Mouse (Mus musculus): ENCODE results near the gene Usp6nl.

Usp6nl gene

DNA sequence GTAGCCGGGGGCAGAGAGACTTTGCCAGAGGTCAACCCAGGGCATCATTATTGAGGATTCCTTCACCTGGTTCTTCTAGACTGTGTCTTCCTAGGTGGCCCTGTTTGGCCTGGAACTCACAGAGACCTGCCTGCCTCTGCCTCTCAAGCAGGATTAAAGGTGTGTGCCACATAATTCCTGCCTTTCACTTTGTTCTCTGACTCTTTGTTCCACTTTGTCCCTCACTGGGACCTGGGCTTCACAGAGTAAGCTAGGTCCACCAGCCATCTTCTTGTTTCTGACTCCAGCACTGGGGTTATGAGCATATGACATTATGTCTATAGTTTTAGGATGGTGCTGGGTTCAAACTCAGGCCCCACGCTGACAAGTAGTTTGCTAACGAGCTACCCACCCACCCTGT lies 144.9 kb downstream of the Usp6nl start:
- DNase-seq (ENCODE audit: low read depth, low spot score), result no peak

DNA sequence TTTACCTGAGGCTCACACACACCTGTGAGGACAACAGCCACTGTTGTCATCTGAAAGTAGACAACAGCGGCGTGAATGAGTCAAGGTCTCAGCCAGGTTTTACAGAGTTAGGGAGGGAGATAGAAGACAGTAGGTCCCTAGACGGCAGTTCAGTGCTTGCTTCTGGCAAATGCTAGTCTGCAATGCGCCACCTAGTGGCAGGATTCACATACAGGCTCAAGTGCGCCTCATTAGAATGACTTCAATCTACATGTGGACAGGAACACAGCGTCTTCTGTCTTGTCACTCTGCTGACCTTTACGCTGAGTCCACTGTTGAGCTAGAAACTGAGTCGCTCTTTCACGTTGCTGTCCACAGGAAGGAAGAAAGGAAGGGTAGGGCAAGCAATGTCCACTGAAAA lies 146.7 kb downstream of the Usp6nl start:
- peak; percentile 88 for DNase-seq (ENCODE audit: low read depth, low spot score)

DNA sequence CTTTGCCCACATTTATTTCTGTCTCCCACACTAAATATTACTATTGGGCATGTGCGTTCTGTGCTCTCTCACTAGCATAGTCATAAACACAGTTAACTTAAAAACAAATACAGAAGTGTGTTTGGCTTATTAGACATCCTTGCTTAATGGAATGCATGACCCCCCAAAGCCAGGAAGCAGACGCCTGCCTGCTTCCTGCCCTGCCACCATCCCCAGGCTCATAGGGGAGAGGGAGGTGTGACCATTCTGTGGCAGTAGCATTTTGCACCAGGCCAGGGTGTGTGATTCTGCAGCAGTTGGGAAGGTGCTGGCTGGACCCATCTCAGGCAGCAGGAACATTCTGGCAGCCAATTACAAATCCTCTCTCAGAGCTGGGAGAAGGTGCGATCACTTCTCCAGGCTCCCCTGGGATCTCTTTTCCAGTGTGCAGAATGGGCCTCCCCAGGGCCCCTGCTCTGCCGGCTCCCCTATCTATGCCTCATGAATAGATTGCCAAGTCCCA lies 148.7 kb downstream of the Usp6nl start:
- DNase-seq (ENCODE audit: low read depth, low spot score), result no peak

DNA sequence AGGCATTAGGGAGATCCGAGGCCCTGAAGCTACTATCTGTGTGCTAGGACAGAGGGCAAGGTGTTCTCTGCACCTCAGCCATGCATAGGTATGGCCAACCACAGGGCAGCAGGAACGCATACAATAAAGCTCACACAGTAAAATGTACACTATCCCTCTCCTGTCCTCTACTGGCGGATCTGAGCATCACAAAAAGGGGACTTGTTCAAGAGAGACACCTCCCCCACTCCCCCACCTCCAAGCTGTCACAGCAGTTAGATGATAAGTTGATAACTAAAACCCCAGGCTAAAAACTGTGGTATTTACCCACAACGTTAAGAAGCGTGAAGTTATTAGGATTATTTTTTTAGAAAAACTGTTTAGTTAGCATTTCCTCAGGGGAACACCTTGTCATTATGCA lies 151.4 kb downstream of the Usp6nl start:
- DNase-seq (ENCODE audit: low read depth, low spot score), result no peak

DNA sequence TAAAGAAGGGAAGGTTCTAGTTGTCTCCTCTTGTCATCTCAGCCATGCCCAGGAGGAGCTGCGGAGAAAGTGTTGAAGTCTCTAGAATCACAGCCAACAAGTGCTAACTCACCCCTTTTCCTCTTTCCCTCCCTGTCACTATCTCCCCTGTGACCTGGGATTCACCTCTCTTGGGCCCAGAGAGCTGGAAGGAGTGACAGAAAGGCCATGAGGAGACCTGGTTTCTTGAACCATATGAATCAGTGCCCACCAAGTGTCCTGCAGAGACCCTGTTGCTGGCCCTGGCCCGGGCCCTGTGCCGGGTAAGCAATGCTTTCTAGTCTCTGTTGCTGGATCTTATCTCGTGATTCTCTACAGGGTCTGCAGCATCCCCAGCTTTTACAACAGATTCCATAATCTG lies 155.4 kb downstream of the Usp6nl start:
- no peak for DNase-seq (ENCODE audit: low read depth, low spot score)

DNA sequence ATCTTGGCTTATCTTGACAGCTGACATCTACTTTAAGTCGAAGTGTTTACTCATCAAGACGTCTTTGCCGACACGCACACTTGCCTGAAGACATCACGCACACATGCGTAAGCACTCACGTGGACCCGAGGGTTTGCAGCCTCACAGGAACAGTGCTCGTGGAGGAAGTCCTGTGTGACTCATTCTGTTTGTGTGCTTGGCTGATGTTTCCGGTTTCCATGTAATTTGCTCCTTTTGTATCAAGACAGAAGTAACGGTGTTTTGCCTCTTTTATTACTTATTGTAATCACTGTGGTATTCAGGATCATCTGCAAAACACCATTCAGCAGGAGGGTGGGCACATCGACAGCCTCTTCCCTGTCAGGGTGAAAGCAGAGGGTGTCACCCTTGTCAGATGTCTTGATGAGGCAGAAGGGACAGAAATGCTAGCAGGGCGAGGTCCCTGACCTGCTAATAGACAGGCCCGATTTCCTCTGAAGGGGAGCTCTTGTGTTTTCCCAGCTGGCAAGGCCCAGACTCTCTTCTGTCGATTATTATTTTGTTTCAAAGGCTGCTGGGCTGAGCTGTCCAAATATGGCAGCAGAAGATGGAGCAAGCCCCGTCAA lies 156.0 kb downstream of the Usp6nl start:
- DNase-seq (ENCODE audit: low read depth, low spot score), result peak; percentile 79

DNA sequence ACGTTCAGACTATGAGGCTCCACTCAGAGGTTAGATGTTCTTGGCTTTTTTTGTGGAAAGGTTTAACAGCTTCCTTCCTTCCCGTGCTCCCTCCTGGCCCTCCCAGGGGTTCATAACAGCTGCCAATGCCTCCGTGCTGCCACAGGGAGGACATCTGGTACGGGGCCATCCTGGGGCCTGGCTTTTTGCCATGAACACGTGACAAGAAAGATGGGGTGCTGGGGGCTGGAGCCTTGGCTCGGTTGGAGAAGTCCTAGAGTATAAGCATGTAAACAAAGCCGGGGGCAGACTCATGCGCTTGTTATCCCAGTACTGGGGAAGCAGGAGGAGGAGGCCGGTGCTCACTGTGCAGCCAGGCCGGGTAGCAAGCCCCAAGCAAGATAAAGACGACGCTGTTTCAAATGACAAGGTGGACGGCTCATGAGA lies 156.5 kb downstream of the Usp6nl start:
- DNase-seq (ENCODE audit: low read depth, low spot score), result no peak

DNA sequence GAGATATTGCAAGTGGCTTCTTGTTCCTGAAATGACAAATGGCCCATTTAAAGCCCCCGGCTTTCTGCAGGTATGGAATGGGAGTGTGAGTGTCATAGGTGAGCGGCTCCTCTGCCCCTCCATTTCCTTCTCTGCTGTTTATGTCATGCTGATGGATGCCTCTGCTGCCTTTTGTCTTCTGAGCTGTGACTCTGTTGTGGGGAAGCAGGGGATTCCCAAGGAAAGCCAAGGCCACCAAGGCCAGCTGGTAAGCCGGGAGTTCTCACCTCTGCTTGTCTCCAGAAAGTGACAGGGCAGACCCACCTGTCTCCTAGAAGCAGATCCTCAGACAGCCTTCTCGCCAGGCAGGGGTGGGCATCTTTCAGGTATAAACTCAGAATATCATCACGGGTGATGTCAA lies 157.2 kb downstream of the Usp6nl start:
- DNase-seq (ENCODE audit: low read depth, low spot score), result no peak

DNA sequence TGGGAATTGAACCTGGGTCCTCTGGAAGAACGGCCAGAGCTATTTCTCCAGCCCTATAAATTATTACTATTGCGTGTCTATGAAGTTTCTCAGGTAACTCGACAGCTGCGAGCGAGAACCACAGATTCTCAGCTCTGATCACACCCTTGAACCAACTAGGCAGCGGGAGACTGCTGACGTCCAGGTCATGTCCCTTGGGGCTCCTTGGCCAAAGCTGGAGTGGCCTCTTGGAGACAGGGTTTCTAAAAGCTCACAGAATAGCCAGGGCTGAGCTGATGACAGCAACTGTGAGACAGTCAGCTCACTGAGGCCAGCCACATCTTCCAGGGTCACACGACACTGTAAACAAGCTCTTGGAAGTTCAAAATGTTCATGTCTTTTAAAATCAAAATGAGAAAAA lies 159.5 kb downstream of the Usp6nl start:
- DNase-seq (ENCODE audit: low read depth, low spot score), result no peak

DNA sequence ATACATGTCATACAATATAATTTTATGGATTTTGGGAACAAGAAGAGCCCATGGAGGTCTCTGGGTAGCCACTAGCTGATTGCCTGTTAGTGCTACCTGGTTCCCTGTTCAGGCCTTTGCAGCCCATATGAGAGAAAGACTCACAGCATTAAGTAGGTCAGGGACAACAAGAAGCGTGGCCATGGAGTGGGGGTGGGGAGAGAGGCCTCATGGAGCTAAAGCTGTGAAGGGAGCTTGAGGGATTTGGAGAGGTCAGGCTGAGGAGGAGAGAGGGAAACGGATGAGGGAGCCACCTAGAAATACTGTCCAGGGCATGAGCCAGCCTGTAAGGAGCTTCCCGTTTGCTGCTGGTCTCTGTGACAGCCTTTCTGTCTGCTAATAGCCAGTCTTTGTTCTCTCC lies 159.9 kb downstream of the Usp6nl start:
- no peak for DNase-seq (ENCODE audit: low read depth, low spot score)

DNA sequence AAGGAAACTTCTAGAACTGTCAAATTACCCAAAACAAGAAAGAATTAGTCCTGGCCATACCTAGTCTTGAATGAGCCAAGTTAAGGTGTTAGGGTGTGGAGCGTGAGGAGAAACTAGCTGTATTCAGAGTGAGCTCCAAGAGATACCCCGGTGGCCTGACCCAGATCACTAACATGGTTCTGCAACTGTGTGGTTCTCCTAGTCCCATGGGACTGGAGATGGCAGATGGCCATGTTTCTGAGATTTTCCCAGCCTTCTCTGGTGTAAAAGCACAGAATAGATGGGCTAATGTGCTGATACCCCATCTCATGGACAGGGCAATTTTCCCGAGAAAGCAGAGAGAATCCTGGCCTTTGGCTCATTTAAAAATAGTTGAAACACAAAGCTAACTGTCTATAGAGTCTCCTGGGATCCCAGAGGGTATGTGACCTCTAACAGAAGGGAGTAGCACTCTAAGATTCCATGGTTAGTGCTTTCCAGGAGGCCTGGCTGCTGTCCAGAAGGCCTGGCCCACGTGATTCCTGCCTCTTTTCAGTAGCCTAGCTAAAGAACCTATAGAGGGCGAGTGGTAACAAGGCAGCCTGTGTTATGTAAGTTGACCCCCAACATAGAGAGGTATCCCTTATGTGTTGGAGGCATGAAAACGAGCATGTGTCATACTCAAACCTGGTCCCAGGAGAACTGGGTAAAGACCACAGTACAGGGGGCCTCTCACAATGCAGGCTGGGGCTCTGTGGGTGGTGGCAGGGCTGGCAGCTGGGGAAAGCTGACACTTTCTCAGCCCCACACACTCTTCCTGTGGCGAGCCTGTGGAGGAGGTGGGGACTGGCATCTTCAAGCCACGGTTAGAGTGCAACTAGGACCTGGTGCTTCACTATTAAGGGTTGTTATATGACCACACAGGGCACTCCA lies 160.9 kb downstream of the Usp6nl start:
- DNase-seq (ENCODE audit: low read depth, low spot score), result peak; percentile 31

DNA sequence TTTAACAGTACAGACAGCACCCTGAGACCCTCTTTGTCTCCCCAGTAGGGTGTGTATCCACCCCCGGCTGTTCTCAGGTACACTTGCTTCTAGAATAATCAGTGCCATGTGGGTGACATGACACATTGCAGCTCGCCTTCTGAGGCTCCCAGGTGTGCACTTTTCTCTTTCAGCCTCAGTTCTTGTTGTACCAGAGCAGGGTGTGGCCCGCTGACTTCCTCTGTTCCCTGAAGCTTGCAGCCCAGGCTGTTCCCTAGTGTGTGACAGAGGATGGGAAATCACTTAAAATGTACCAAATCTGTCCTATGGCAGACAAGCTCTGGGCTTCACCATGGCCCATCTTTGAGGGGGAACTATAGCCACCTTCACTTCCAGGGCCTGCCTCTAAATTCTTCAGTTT lies 161.7 kb downstream of the Usp6nl start:
- DNase-seq (ENCODE audit: low read depth, low spot score), result peak; percentile 26

DNA sequence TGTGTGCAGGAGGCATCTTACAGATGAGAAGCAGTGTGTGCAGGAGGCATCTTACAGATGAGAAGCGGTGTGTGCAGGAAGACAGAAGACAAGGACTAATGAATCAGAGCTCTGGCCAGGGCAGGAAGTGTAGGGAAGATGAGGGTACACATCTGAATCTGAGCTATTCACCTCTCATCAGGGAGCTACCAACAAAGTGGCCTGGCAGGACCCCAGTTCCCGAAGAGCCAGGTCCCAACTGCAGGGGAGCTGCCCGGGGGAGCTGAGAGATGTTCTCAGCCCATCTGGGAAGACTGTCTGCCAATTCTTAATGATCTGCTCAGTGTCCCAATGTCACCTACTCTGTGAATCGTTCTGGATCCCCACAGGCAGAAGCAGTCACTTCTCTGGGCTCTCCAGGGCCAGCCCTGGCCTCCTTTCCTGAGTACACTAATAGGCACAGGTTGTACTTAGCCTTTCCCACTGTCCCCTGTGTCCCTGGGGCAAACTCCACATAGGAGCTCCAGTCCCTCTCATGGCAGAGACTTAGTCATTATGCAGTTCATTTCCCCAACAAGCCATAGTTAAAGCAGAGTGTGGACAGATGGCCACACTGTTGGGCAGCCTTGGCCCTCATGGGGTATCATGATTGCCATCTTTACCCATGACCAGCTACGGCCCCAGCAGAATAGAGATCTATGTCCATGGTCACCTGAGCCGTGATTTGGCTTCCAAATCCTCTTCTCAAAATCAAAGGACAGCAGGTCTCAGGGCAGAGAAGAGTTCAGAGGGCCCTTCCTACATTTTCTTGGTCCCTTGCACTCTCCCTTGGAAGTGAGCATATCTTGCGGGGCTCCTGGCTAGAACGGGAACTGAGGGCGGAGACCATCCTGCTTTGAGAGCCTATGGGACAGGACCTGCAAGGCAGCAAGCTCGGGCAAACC lies 165.4 kb downstream of the Usp6nl start:
- DNase-seq (ENCODE audit: low read depth, low spot score), result peak; percentile 68

DNA sequence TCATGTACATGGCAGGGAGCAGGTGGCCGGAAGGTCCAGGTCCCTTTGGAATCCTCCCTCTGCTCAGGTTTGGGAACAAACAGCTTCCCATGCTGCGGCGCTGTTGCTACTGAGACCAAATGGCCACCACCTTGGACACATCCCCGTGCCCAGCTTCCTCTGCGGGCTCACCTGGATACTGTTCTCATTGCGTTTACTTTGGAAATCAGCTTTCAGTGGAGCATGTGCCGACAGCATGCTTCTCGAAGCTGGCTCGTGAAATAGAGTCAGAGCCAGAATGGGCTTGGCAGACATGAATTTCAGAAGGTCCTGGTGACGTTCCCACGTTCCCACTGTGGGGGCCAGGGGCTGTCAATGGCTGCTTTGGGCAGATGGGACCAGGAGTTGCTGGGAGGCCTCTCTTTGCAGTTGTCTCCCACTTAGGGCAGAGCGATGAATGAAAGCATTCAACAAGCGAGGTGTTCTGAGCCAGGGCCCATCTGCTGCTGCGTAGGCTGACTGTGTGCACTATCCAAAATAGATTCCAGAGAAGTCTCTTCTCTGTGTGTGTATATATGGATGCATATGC lies 166.1 kb downstream of the Usp6nl start:
- DNase-seq (ENCODE audit: low read depth, low spot score), result peak; percentile 78

DNA sequence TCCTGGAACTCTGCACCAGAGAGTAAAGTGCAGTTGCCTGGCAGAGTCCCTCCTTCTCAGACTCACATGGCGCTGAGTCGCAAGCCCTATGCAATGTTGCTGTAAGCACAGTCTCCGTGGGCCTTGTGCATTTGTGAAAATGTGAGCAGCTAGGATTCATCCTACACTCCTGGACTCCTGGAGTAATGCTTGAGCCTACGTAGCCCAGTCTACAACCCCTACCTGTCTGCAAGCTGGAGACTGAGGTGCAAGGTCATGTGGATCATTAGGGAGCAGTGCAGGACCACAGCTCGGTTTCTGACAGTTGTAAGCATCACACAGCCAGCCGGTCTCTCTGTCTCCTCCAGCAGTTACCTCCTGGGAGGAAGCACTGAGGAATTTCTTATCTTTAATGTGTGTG lies 167.6 kb downstream of the Usp6nl start:
- DNase-seq (ENCODE audit: low read depth, low spot score), result peak; percentile 13

DNA sequence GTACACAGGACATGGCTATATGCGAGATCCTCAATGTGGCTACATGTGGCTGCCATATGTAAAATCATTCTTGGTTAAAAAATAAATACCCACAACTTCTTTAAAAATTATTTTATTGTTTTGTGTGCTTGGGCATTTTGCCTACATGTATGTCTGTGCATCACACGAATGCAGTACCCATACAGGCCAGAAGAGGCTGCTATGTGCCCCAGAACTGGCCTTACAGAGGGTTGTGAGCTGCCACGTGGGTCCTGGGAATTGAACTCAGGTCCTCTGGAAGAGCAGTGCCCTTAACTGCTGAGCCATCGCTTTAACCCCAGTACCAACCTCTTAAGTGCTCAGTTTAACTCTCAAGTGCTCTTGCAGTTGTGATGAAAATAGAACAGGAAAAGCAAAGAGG lies 168.4 kb downstream of the Usp6nl start:
- no peak for DNase-seq (ENCODE audit: low read depth, low spot score)

DNA sequence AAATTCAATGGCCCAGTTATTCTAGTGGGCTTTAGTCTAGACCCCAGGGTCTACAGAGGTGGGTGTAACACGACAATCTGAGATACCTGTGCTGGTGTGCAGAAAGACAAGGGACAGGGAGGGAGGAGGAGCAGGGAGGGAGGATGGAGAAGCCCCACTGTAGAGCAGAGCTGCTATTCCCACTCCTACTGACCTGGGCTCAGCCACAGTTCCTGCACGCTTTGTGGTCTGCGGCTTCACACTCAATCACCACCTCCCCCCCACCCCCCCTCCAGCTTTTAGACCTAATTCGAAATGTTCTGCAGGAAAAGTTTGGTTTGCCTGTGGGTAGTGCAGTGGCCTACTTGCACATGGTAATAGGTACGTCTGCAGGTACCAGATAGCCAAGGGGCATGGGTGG lies 171.4 kb downstream of the Usp6nl start:
- DNase-seq (ENCODE audit: low read depth, low spot score), result no peak

Data from brain, adult 2 months (tissue).